Mouse (Mus musculus) heart, postnatal 0 days (tissue): ENCODE results near the gene Crtc2.

ENCODE experiments used
- CTCF ChIP-seq: IDR thresholded peaks from 2 replicates; pipeline ENCODE4 v1.5.1; 2016; ENCODE audit warnings: antibody characterized with exemption, control low read depth, low read depth
- EP300 ChIP-seq: IDR thresholded peaks from 2 replicates; pipeline ENCODE4 v1.6.1; 2016; ENCODE audit warnings: antibody characterized with exemption, low read depth

DNA sequence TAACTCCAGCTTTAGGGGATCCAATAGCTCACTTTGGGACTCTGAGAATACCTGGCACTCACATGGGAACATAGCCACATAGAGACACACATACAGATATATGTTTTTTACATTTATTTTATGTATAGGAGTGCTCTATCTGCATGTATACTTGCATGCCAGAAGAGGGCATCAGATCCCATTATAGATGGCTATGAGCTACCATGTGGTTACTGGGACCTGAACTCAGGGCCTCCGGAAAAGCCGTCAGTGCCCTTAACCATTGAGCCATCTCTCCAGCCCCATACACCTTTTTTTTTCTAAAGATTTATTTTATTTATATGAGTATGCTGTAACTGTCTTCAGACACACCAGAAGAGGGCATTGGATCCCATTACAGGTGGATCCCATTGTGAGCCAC is 30.2 kb downstream of the Crtc2 start:
- TF ChIP-seq CTCF (no peak), EP300 (no peak)
